Mouse (Mus musculus) heart, postnatal 0 days (tissue): ENCODE data around the gene Stx8.

Experiments used
- CTCF ChIP-seq: IDR thresholded peaks from 2 replicates; pipeline ENCODE4 v1.5.1; 2016; ENCODE audit warnings: antibody characterized with exemption, control low read depth, low read depth
- EP300 ChIP-seq: IDR thresholded peaks from 2 replicates; pipeline ENCODE4 v1.6.1; 2016; ENCODE audit warnings: antibody characterized with exemption, low read depth

DNA sequence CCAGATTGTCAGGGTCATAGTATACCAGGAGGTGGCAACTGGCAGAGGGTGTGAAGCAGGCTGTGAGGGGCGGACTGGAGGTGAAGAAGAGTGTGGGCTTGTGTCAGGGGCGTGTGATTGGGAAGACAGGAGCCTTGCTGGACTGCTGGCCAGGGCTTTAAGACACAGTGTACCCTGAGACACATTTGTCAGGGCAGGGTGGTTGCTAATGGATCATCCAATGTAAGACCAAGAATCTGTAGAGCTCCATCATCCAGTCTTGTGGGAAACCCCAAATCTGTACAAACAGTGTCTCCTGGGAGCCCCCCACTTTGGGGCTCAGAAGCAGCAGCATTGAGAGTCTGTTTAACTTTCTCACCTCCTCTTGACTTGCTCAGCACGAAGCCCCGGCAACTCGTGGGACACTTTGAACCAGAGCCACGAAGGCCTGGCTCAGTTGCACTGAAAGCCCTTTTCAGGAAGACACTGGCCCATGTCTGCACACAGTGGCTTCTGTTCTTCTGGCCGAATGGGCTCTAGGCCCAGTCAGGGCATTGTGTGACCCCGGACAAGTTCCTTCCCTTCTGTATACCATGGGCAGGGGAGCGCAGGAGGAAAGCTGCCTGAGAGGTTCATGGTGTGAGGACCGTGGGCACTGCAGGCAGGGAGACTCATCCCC, 239.7 kb downstream of the Stx8 start:
- TF ChIP-seq CTCF (no peak), EP300 (no peak)
